Mouse (Mus musculus): ENCODE data around the gene Sept12.

DNA sequence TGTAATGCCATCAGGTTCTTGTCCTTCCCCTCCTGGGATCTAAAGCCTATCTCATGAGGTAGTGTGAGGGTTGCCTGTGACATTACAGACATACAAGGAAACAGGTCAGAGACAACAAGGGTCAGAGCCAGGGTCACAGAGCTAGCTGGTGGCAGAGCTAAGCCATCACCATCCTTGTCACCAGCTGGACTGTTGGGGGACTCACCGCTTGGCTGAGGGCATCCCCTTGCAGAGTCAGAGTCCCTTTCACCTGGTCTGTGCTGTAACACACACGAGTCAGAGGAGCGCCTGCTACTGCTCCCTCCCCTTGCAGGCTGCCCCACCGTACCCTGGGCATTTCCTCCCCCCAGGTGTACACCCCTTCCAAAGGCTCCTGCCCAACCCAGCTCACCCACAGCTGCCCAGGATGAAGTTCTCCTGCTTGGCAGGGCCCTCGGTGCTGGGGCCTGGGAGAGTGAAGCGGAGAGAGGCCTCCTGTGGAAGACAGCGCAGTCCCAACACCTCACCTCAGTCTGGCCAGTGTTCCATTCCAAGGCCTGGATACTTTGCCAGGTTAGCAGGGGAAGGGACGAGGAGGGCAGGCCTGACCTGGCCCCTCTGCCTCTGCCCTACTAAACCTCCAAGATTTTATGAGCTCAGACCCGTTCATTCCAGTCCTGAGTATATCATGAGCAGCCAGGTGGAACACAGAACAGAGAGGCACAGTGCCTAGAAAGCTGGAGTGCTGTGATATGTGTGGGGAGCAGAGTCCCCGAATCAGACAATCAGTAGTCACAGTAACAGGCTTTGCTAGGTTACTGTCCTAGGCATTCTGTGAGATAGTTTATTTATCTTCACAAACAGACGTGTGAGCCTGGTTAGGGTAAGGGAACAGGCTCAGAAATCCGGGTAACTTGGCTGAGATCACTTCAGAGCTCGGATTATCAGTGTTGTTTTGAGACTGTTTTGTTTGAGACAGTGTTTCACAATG lies 14.7 kb upstream of the Sept12 start:
- no peak for TF ChIP-seq POLR2A (IDR thresholded peaks at IDR 0.05; ENCODE audit: borderline replicate concordance, control insufficient read depth, low read depth, low read length)
- TF ChIP-seq CTCF (IDR thresholded peaks at IDR 0.05; ENCODE audit: control insufficient read depth, insufficient read depth, low read length): no peak

All from bone marrow, adult 2 months (tissue).